Mouse (Mus musculus): ENCODE results near the gene Slc51a.

- TF ChIP-seq CTCF (conservative IDR thresholded peaks at IDR 0.05 in 1 of 2, IDR thresholded peaks at IDR 0.05 in 1 of 2; ENCODE audit: low read depth in 2 of 2, low read length in 2 of 2) (no peak), USF2 (conservative IDR thresholded peaks at IDR 0.05; ENCODE audit: low read depth, low read length) (no peak), EP300 (IDR thresholded peaks at IDR 0.05; ENCODE audit: low read length) (no peak), POLR2A (IDR thresholded peaks at IDR 0.05; ENCODE audit: low read depth, low read length) (no peak), ELF1 (IDR thresholded peaks at IDR 0.05; ENCODE audit: low read depth, low read length) (no peak)
These were observed 36.6 kb upstream of the Slc51a start for GRCm38 (mm10) chr16:32524244-32524615.
